Mouse (Mus musculus) lung, embryonic 16.5 days (tissue): ENCODE data around the gene Prrt3. TPM values are rescaled to one million over a fixed set of nuclear protein-coding genes. Genes with fewer than 3 reads are reported as not detected.

Experiments used
- ATAC-seq: fragments of 200-750 bp; cut with Nextera tagmentation; 2 replicates; pipeline ENCODE4 v1.8.0; 2017; ENCODE audit warnings: low read depth, mild to moderate bottlenecking, moderate library complexity
- H3K27ac ChIP-seq: fragments of 300-500 bp; sonication (generic); 2 replicates; pipeline ENCODE4 v1.5.1; 2014; ENCODE audit warnings: mild to moderate bottlenecking, control low read depth, low read length
- H3K27me3 ChIP-seq: fragments of 300-500 bp; sonication (generic); 2 replicates; pipeline ENCODE4 v1.6.1; 2014; ENCODE audit warnings: low read depth, low read length, mixed read lengths; ENCODE audit not compliant: control insufficient read depth, insufficient read depth
- H3K36me3 ChIP-seq: fragments of 300-500 bp; sonication (generic); 2 replicates; pipeline ENCODE4 v1.6.1; 2014; ENCODE audit warnings: low read length; ENCODE audit not compliant: control insufficient read depth, insufficient read depth
- H3K4me1 ChIP-seq: fragments of 300-500 bp; sonication (generic); replicated peaks from 2 replicates; pipeline ENCODE4 v1.6.1; 2014; ENCODE audit warnings: low read length, mixed read lengths; ENCODE audit not compliant: control insufficient read depth, insufficient read depth
- H3K4me2 ChIP-seq: fragments of 300-500 bp; sonication (generic); 2 replicates; pipeline ENCODE4 v1.6.1; 2014; ENCODE audit warnings: low read depth, low read length, control low read depth
- H3K4me3 ChIP-seq: fragments of 300-500 bp; sonication (generic); 2 replicates; pipeline ENCODE4 v1.5.1; 2014; ENCODE audit warnings: mild to moderate bottlenecking, low read length, control low read depth
- H3K9ac ChIP-seq: fragments of 300-500 bp; sonication (generic); 2 replicates; pipeline ENCODE4 v1.6.1; 2014; ENCODE audit warnings: low read length, control low read depth
- H3K9me3 ChIP-seq: fragments of 300-500 bp; sonication (generic); 2 replicates; pipeline ENCODE4 v1.6.1; 2016; ENCODE audit warnings: low read length; ENCODE audit not compliant: control insufficient read depth
- WGBS: fragments of 180-500 bp; shearing (Covaris S2); extraction: QIAGEN DNeasy Blood & Tissue Kit; methylation state at CpG from one replicate; pipeline ENCODE4 v1.1.7; 2014; 5-methylcytosine and 5-hydroxymethylcytosine counted together
- polyA plus RNA-seq: library from polyadenylated mRNA; unstranded; fragments of >200 nt; fragmentation: Nextera tagmentation; extraction: Ambion mirVana; gene quantifications from 2 replicates; pipeline ENCODE4 v1.2.1, GENCODE M21; 2015

The Prrt3 gene
- 0.11 and 0.19 TPM in 2 replicates for polyA plus RNA-seq

DNA sequence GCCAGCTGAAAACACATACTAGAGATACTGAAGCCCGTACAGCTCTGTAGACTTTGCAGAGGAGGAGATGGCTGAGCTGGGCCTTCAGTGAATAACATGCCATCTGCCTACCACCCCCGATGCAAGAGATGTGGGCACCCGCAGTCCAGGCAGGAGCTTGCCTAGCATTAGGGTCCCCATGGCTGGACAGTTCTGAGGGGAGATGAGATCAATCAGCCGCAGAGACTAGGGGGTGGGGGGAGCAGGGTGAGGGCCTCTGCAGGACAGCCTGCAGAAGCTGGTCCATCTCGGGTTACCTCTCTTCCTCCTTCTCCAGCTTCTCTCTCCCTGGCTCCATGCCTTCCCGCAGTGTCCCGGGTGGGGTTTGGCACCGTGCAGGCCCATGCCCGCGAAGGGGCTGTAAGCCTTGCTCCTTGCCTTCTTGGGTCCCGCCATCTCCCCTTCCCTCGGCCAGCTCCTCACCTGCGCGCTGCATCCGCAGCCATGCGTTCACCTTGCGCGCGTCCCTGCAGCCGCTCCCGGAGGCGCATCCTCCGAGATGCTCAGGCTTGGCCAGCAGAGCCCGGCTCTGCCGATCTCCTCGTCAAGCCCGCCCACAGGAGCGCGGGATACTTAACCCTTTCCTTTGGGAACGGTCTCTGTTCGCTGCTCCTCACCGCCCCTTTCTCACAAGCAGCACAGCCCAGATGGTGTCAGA lies at the start of gene Prrt3:
Gene Prrt3, minus strand, starts transcription at position 544 of the 697 bp plus-strand sequence.
- Histone ChIP-seq H3K9ac (peak within 1 kb of the TSS; percentile 37; the same call in 1 of the 2 replicates), H3K9me3 (no peaks in the 10 kb centered on the region), H3K4me3 (peak within 1 kb of the TSS; percentile 32), H3K4me1 (no peaks in the 10 kb centered on the region; the same call in 1 of the 2 replicates), H3K36me3 (no peaks in the 10 kb centered on the region), H3K4me2 (peak within 1 kb of the TSS; percentile 42), H3K27me3 (peaks cover 22% of the 10 kb centered on the region), H3K27ac (no peak within 1 kb of the TSS)
- 4% methylated on average over 32 of the region's 32 CpGs for WGBS
- ATAC-seq: no peak

DNA sequence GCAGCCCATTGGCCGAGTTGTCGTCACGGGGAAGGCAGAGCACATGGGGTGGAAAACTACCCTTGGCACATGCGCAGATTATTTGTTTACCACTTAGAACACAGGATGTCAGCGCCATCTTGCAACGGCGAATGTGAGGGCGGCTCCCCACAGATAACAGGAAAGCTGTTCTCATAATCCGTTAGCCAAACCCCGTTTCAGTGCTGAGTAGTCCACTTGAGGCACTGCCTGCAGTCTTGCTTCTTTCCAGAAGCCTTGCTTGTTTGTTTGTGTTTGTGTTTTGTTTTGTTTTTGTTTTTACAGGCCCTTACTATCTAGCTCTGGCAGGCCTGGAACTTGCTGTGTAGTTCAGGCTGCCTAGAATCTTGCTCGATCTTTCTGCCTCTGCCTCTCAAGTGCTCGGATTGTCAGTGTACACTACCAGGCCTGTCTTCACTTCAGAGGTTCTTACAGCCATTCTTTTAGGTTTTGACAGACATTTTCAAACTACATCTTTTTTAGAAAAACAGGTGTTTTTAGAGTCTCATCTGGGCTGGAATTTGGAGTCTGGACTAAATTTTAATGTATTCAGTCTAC lies 42.3 kb upstream of the Prrt3 start:
- ATAC-seq: no peak
- no peak overlapping the region for H3K4me3 ChIP-seq
- H3K9me3 ChIP-seq: no peaks in the 10 kb centered on the region
- H3K36me3 ChIP-seq: no peaks in the 10 kb centered on the region; the same call in 1 of the 2 replicates
- no peak overlapping the region for H3K4me2 ChIP-seq
- H3K9ac ChIP-seq: no peak overlapping the region
- WGBS: 86% methylated on average over 9 of the region's 12 CpGs
- H3K4me1 ChIP-seq: no peaks in the 10 kb centered on the region
- H3K27me3 ChIP-seq: no peaks in the 10 kb centered on the region
- H3K27ac ChIP-seq: no peak overlapping the region

DNA sequence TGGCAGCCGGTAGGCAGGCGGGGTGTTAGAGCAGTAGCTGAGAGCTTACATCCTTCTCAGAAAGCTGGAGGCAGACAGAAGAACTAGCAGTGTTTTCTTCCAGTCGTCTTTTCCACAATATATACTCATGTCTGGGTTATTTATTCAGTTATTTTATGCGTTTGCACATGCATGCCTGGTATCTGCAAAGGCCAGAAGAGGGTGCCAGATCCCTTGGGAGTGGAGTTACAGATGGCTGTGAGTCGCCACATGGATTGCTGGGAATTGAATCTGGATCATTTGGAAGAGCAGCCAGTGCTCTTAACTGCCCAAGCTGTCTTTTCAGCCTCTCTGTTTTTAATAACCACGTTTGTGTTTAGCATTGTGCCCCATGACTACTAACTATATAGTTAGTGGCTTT lies 39.9 kb upstream of the Prrt3 start:
- 81% methylated on average over 6 of the region's 6 CpGs for WGBS
- no peak for ATAC-seq

DNA sequence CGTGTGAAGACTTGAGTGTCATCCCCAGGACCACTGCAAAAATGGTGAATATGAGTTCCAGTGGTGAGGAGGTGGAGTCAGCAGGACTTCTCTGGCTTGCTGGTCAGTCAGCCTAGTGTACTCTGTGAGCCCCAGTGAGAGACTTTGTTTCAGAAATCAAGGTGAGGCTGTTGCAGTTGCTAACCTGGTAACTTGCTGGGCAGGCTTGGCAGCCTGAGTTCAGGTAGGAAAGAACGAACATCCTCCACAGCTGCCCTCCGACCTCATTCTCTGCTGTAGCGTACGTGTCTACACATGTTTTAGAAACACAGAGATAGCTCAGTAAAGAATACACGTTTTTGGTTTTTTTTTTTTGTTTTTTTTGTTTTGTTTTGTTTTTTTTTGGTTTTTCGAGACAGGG lies 33.2 kb upstream of the Prrt3 start:
- H3K4me1 ChIP-seq: peaks cover 10% of the 10 kb centered on the region
- H3K4me2 ChIP-seq: no peak overlapping the region
- no peak overlapping the region for H3K4me3 ChIP-seq
- 83% methylated on average over 7 of the region's 7 CpGs for WGBS
- H3K36me3 ChIP-seq: peaks cover 6% of the 10 kb centered on the region
- no peak overlapping the region for H3K9ac ChIP-seq
- no peaks in the 10 kb centered on the region for H3K27me3 ChIP-seq
- no peak overlapping the region for H3K27ac ChIP-seq
- H3K9me3 ChIP-seq: no peaks in the 10 kb centered on the region
- no peak for ATAC-seq

More for the DNA sequence above, 39.9 kb upstream of the Prrt3 start:
- Histone ChIP-seq H3K27ac (no peak overlapping the region), H3K9ac (no peak overlapping the region), H3K9me3 (no peaks in the 10 kb centered on the region), H3K27me3 (no peaks in the 10 kb centered on the region), H3K4me3 (no peak overlapping the region), H3K4me1 (no peaks in the 10 kb centered on the region), H3K4me2 (no peak overlapping the region), H3K36me3 (peaks cover 3% of the 10 kb centered on the region)

DNA sequence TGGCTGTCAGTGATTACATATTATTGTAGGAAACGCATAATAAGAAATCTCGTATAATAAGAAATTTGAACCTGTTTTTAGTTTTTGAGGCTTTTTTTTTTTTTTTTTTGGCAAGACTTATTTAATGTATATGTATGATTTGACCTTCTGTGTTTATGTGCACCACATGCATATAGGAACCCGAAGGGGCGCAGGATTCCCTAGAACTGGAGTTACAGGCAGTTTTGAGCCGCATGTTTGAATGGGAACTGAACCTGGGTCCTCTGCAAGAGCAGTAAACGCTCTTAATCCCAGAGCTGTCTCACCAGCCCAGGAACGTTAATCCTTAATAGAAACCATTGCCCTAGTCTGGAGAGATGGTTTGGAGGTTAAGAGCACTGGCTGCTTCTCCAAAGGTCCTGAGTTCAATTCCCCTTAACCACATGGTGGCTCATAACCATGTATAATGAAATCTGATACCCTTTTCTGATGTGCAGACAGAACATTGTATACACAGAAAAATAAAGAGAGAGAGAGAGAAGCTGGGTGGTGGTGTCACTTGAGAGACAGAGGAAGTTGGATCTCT lies 30.2 kb upstream of the Prrt3 start:
- 6% methylated on average over 7 of the region's 7 CpGs for WGBS
- no peaks in the 10 kb centered on the region for H3K9me3 ChIP-seq
- ATAC-seq: peak; percentile 52; the same call in 1 of the 2 replicates
- H3K9ac ChIP-seq: peak overlapping the region; percentile 91
- H3K4me3 ChIP-seq: peak overlapping the region; percentile 98
- H3K27ac ChIP-seq: no peak overlapping the region
- no peaks in the 10 kb centered on the region for H3K27me3 ChIP-seq
- H3K4me2 ChIP-seq: peak overlapping the region; percentile 75
- H3K4me1 ChIP-seq: peaks cover 10% of the 10 kb centered on the region
- peaks cover 6% of the 10 kb centered on the region for H3K36me3 ChIP-seq

DNA sequence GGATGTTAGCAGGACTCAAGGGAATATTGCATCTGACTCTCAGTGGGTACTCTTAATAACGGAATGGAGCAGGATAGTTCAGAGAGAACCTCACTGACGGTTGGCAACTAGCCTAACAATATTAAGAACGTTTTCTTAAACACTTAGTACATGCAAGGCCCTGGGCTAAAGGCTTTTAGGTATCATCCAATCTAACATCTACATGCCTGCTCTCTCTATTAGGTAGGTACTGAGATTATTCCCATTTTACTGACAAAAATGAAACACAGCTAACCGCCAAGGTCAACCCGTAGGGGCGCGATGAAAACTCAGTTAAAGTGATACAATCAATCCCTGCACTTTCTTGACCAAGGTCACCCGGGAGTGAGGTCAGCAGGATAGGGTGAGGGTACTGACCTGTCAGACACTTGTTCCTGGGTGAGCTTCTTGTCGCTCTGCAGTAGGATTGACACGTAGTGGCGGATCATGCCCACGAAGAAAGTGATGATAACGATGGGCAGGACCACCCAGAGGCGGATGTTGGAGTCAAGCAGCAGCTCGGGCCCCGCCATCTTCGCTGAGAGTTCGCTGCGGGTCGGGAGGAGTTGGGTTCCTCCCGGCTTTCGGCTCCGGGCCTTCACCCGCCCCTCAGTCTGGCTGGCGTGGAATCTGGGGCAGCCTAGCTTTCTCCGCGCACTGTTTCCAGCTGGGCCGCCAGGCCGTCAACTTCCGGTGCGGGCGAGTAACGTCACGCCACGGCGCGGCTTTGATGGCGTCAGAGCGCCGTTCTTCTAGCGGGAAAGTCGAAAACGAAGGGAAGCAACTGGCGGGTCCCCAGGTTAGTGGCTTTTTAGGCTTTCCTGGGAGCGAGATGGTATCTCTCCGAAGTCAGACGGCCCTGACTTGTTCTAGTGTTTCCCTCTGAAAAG lies 29.5 kb upstream of the Prrt3 start, which contains the start of the genes Emc3 and Fancd2:
Gene Emc3, minus strand, starts transcription at position 721 of the 908 bp plus-strand sequence.
Gene Fancd2, plus strand, starts transcription at position 751 of the 908 bp plus-strand sequence.
- peak; percentile 95 for ATAC-seq
- under 1% methylated on average over 47 of the region's 47 CpGs for WGBS
- peak within 1 kb of the TSS; percentile 72 for H3K27ac ChIP-seq

DNA sequence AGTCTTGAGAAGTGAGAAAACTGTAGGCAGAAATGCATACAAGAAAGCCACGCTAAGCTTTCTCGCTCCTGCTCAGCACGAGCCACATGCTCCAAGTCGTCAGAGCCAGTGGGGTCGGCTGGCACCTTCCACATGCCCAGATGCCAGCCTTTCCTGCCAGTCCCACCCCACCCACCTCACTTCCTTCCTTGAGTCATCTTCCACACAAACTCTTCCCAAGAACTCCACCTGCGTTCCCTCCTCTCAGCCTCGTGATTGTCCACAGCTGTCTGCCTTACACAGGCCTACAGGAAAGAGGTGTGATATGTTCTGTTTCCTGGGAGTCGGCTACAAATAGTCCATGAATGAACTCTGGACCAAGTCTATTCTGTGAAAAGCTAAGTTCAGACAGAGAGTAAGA lies 21.7 kb upstream of the Prrt3 start:
- no peak for ATAC-seq
- H3K27ac ChIP-seq: no peak overlapping the region
- no peaks in the 10 kb centered on the region for H3K27me3 ChIP-seq
- H3K4me3 ChIP-seq: no peak overlapping the region
- H3K36me3 ChIP-seq: peaks cover 32% of the 10 kb centered on the region
- no peak overlapping the region for H3K9ac ChIP-seq
- 84% methylated on average over 8 of the region's 8 CpGs for WGBS
- no peak overlapping the region for H3K4me2 ChIP-seq
- no peaks in the 10 kb centered on the region for H3K4me1 ChIP-seq
- H3K9me3 ChIP-seq: no peaks in the 10 kb centered on the region

More for the DNA sequence above, 29.5 kb upstream of the Prrt3 start, which contains the start of the genes Emc3 and Fancd2:
- H3K27me3 ChIP-seq: no peaks in the 10 kb centered on the region
- H3K9ac ChIP-seq: peak within 1 kb of the TSS; percentile 91
- H3K9me3 ChIP-seq: no peaks in the 10 kb centered on the region
- peak within 1 kb of the TSS; percentile 98 for H3K4me3 ChIP-seq
- H3K4me1 ChIP-seq: peaks cover 10% of the 10 kb centered on the region
- 0 out of 2 replicates have a peak, but pooled peaks cover 2% of the 10 kb centered on the region for H3K36me3 ChIP-seq
- H3K4me2 ChIP-seq: peak within 1 kb of the TSS; percentile 75

DNA sequence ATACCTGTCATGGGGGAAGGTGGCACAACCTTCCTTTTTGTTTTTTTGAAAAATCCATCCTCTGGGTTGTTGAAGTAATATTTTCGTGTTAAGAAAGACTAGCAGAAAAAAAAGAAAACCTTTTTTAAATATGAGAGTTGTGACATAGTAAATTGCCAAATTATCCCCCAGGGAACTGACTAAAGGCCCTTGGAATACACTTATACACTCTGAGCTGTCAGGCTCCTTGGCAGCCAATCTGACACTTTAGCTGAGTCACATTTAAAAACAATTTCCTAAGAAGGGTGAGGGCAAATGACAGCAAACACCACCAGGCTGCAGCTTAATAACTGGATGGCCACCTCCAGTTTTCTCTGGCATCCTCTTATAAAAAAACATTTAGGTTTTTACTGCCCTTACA lies 20.6 kb upstream of the Prrt3 start:
- no peak overlapping the region for H3K4me3 ChIP-seq
- H3K36me3 ChIP-seq: peaks cover 41% of the 10 kb centered on the region
- H3K4me1 ChIP-seq: no peaks in the 10 kb centered on the region
- H3K4me2 ChIP-seq: no peak overlapping the region
- no peaks in the 10 kb centered on the region for H3K27me3 ChIP-seq
- ATAC-seq: no peak
- H3K27ac ChIP-seq: no peak overlapping the region
- WGBS: 74% methylated on average over 1 of the region's 1 CpGs
- H3K9ac ChIP-seq: no peak overlapping the region
- no peaks in the 10 kb centered on the region for H3K9me3 ChIP-seq
